Mouse (Mus musculus) thymus, adult 2 months (tissue): ENCODE results near the gene Gm28308.

Experiments
- CTCF ChIP-seq: fragments of 200-500 bp; IDR thresholded peaks from 2 replicates; pipeline ENCODE4 v1.5.1; 2012; ENCODE audit warnings: mild to moderate bottlenecking, control low read depth, low read length, moderate library complexity, borderline replicate concordance; ENCODE audit not compliant: control insufficient read depth, poor library complexity, insufficient read depth; ENCODE audit errors: extremely low read depth
- POLR2A ChIP-seq: fragments of 200-500 bp; IDR thresholded peaks from 2 replicates; pipeline ENCODE4 v1.6.1; 2012; ENCODE audit warnings: mild to moderate bottlenecking, low read length, control low read depth, moderate library complexity; ENCODE audit not compliant: control insufficient read depth, poor library complexity, insufficient read depth; ENCODE audit errors: extremely low read depth

- TF ChIP-seq POLR2A = no peak
- no peak for TF ChIP-seq CTCF
Measured at GRCm38 (mm10) chr6:52178918-52179665, 34.0 kb downstream of the Gm28308 start.
